Mouse (Mus musculus) ES-CJ7 (cell line): Measurements from ENCODE around the gene Cfap206.
"Not testable (repeated sequence)": the region's sequence is repeated elsewhere in the genome, so short reads cannot be mapped to it uniquely, and the experiment has no call there.

ENCODE experiments used
- DNase-seq: peaks from one replicate; pipeline ENCODE4 v3.0.0; 2011; ENCODE audit warnings: low read depth, low spot score

Gene Cfap206

DNA sequence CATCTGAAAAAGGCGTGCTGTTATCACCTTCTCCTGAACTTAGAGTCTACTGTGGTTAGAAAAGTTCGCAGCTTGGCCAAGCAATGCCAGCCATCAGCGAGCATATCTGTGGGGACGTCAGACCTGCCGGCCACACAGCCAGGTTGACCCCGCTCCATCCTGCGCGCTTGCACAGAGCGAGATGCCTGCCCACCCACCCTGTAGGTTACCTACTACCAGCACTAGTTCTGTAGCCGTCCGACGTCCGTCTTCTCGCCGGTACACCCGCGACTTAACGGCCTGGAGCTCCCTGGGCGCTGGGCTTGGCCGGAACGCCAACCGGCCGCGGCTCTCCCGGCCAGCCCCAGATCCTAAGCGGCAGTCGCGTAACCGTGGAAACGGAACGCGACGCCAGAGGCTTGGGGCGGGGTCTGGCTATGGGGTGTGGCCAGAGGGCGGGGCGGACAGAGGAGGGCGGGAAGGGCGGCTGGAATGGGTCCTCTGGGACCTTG, at the start of gene Cfap206:
Cfap206 (minus strand) TSS at position 356 of the 491 bp plus-strand sequence.
- DNase-seq, result peak; percentile 72

DNA sequence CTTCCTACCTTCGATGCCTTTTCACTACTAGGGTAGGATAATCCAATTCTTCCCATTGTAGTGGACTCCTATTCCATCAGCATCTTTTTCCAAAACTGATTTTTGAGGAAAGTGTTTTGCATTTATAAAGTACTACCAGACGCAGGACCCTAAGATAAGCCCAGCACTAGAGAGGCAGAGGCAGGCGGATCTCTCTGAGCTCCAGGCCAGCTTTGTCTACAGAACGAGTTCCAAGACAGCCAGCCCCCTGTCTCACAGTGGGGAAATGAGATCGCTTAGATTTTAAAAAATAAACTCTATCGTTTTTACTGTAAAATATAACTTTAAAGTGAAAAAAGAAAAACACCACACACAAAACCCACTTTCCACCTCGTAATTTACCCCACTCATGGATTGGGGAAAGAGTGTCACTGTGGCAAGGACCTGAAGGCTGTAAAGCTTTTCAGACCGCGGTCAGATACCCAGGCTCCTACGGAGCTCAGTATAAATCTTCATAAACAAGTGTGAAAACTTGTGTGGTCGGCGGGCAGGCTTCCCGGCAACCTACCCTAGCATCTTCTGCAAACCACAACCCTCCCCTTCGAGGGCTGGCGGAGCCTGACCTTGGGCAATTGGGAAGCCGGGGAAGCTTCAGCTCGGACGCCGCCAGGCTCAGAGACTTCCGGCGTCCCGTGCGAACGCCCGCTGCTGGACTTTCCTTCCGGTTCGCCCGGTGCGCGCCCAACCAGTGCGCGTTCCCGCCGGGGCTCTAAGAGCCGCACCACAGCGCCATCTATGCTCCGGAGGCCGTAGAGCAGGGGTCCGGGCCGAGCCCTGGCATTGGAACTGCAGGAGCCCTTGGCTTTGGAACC, 47.9 kb upstream of the Cfap206 start, which contains the start of gene Smim8:
Smim8 (minus strand) TSS at position 747 of the 851 bp plus-strand sequence.
- DNase-seq, result peak; percentile 93

- DNase-seq, result peak; percentile 94
These were observed 41.8 kb upstream of the Cfap206 start for GRCm38 (mm10) chr4:34771652-34772371.

DNA sequence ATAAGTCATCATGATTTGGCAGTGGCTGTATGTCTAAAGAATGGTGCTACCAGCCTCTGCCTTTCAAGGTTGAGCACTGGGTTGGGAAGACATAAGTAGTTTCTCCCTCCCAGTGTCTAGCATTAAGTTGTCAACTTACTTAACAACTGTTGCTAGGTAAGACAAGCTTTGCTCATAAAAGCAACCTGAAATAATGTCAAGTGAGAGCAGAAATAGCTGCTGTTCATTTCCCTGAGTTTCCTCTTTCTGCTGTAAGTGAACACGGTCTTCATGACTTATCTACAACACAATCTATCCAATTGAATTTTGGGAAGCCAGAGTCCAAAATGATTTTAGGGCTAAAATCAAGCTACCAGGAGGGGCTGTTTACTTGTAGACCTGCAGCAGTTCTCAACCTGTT, 26.2 kb upstream of the Cfap206 start, which contains the start of gene Gm136:
Gm136 (minus strand) TSS at position 101 of the 400 bp plus-strand sequence.
- DNase-seq, result no peak

- no peak for DNase-seq
These were observed 19.2 kb upstream of the Cfap206 start for GRCm38 (mm10) chr4:34749236-34749635.

- peak; percentile 67 for DNase-seq
These were observed 4.5 kb upstream of the Cfap206 start for GRCm38 (mm10) chr4:34734461-34734860.

GRCm38 (mm10) chr4:34733415-34733814, 3.4 kb upstream of the Cfap206 start:
- DNase-seq, result not testable (repeated sequence)

DNA sequence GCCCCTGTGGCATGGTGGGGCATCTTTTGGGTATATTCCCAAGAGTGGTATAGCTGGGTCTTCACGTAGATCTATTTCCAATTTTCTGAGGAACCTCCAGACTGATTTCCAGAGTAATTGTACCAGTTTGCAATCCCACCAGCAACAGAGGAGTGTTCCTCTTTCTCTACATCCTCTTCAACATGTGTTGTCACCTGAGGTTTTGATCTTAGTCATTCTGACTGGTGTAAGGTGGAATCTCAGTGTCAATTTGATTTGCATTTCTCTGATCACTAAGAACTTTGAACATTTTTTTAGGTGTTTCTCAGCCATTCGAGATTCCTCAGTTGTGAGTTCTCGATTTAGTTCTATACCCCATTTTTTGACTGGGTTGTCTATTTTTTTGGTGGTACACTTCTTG, 4.3 kb downstream of the Cfap206 start:
- not testable (repeated sequence) for DNase-seq

GRCm38 (mm10) chr4:34724306-34724705, 5.7 kb downstream of the Cfap206 start:
- no peak for DNase-seq

- peak; percentile 32 for DNase-seq
These were observed 6.8 kb downstream of the Cfap206 start for GRCm38 (mm10) chr4:34723186-34723585.

GRCm38 (mm10) chr4:34720127-34720895, 9.7 kb downstream of the Cfap206 start:
- DNase-seq, result peak; percentile 52

- DNase-seq, result no peak
These were observed 10.6 kb downstream of the Cfap206 start for GRCm38 (mm10) chr4:34719421-34719820.

- DNase-seq, result no peak
These were observed 14.9 kb downstream of the Cfap206 start for GRCm38 (mm10) chr4:34715062-34715461.

- no peak for DNase-seq
These were observed 21.9 kb downstream of the Cfap206 start for GRCm38 (mm10) chr4:34708127-34708526.

DNA sequence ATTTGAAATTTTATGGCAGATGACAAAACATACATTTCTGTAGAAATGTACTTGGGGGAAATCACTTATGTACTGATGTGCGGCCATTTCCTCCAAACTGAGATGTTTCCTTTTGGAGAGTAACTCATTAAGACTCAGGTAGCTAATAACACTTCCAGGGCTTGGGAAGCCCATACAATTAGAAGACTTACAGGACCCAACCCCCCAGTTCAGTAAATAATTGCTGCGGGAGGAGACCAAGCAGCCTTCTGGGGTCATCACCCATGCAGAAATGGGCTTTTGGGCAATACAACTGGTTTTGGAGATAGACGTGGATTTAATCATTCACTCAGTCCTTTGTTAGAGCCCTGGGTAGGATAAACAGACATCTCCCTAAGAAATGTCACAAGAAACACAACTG, 22.8 kb downstream of the Cfap206 start:
- no peak for DNase-seq

GRCm38 (mm10) chr4:34703029-34703428, 27.0 kb downstream of the Cfap206 start:
- no peak for DNase-seq

GRCm38 (mm10) chr4:34702231-34702630, 27.8 kb downstream of the Cfap206 start:
- DNase-seq, result peak; percentile 61

DNA sequence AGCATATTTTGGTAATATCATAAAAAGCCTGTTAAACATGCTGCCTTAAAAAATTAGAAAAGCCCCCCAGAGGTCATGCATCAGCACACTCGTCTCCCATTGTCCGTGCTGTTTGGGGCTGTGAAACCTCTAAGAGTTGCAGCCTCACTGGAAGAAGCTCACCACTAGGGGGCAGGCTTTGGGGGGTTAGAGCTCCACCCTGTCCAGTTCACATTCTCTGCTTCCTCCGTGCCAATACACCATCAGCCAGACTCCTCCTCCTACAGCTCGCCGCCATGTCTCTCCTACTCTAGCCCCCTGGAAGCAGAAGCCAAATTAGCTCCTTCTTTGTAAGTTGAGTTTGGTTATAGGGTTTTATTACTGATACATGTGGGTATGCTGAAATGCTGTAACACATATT, 28.5 kb downstream of the Cfap206 start:
- peak; percentile 92 for DNase-seq

DNA sequence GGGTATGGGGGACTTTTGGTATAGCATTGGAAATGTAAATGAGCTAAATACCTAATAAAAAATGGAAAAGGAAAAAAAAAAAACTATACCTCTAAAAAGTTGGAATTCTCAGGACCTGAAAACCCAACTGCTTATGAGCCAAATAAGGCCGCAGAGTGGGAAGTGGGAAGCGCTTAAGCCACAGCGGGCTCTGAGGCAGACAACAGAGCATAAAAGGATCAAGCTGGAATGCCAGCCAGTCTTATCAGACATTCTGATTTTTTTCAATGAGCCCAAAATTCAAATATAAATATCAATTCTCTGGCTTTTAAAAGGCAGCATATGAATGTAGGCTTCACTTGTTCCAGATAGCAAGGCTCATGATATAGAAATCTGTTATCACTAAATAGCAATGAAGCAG, 42.0 kb downstream of the Cfap206 start:
- DNase-seq, result no peak

DNA sequence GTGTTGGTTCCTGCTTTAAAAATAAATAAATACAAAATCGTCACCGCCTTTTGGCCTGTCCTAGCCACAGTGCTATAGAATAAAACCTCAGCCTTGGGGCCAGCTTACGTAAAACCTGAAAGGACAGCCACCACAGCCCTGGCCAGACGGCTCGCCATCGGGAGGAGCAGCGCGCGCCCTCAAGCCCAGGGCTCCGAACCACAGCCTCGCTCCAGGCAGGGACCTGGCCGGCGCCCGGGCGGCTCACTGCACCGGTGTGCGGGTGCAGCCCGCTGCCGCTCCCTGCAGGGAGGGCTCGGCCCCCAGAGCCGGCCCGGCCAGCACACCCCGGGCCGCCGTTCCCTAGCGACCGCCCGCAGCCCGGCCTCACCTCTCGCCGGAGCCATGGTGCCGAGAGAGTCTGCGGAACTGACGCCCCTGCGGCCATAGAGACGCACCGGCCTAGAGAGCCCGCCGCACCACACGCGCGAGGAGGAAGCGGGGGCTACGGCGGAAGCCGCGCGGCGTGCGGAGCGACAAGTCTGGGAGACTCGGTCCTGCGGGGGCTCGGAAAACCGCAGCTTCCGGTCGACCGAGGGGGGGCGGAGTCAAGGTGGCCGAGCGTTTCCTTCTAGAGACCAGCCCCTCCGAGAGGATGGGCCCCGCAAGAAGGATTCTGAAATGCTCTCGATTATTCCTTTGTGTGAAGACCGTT, 43.0 kb downstream of the Cfap206 start, which contains the start of gene Slc35a1:
Slc35a1 (minus strand) TSS at position 565 of the 694 bp plus-strand sequence.
- peak; percentile 86 for DNase-seq

DNA sequence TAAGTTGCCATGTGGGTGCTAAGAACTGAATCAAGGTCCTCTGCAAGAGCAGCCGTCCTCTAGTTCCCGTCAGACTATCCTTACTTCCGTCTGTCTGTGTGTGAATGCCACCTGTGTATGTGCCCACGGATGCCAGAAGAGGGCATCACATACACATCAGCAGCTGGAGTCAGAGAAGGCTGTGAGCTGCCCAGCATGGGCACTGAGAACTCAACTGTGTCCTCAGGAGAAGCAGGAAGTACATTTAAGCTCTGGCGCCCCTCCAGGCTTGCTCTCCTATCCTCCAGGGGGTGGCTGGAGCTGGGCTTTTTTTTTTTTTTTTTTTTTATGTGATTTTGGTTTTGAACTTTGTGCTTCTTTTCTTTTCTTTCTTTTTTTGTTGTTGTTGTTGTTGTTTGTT, 49.5 kb downstream of the Cfap206 start:
- DNase-seq, result peak; percentile 63
